Mouse (Mus musculus): ENCODE data around the gene Avp. TPM values are rescaled to one million over a fixed set of nuclear protein-coding genes. Genes with fewer than 3 reads are reported as not detected.

Avp gene
- polyA plus RNA-seq, 1 experiment, result not detected

Other genes with a start within 250 kb of the Avp start
- 3.4 and 4.2 TPM in 2 replicates for gene Cpxm1, start 185.0 kb downstream of the Avp start, polyA plus RNA-seq (2012; rRNA removed)
- not detected in 2 replicates for gene Gm28372, start 177.3 kb downstream of the Avp start, polyA plus RNA-seq (2012; rRNA removed)
- gene 1700020A23Rik, start 177.3 kb downstream of the Avp start, polyA plus RNA-seq (2012; rRNA removed), result not detected in 2 replicates
- not detected in 2 replicates for gene Tmem239, start 176.1 kb downstream of the Avp start, polyA plus RNA-seq (2012; rRNA removed)
- gene Vps16, start 158.2 kb downstream of the Avp start, polyA plus RNA-seq (2012; rRNA removed), result 55.2 and 70.3 TPM in 2 replicates
- gene Pced1a, start 157.9 kb downstream of the Avp start, polyA plus RNA-seq (2012; rRNA removed), result 11.0 and 12.5 TPM in 2 replicates
- gene Ptpra, start 132.3 kb downstream of the Avp start, polyA plus RNA-seq (2012; rRNA removed), result 26.4 and 32.3 TPM in 2 replicates
- gene Mrps26, start 18.8 kb downstream of the Avp start, polyA plus RNA-seq (2012; rRNA removed), result 56.6 and 62.0 TPM in 2 replicates
- not detected in 2 replicates for gene Oxt, start 6.4 kb downstream of the Avp start, polyA plus RNA-seq (2012; rRNA removed)
- gene Fastkd5, start 47.5 kb upstream of the Avp start, polyA plus RNA-seq (2012; rRNA removed), result 2.6 and 2.9 TPM in 2 replicates
- gene Ubox5, start 47.5 kb upstream of the Avp start, polyA plus RNA-seq (2012; rRNA removed), result 5.9 and 6.7 TPM in 2 replicates
- 61.7 and 64.3 TPM in 2 replicates for gene Lzts3, start 60.2 kb upstream of the Avp start, polyA plus RNA-seq (2012; rRNA removed)
- gene Ddrgk1, start 82.1 kb upstream of the Avp start, polyA plus RNA-seq (2012; rRNA removed), result 56.9 and 58.7 TPM in 2 replicates
- 34.3 and 36.7 TPM in 2 replicates for gene Itpa, start 85.1 kb upstream of the Avp start, polyA plus RNA-seq (2012; rRNA removed)
- 0.47 and 1.5 TPM in 2 replicates for gene Slc4a11, start 115.0 kb upstream of the Avp start, polyA plus RNA-seq (2012; rRNA removed)